Mouse (Mus musculus): ENCODE results near the gene Xk. TPM values are rescaled to one million over a fixed set of nuclear protein-coding genes. Genes with fewer than 3 reads are reported as not detected.
A peak's percentile ranks its signal among the peaks of the same experiment; 100 is the strongest.
"Not testable (repeated sequence)": the region's sequence is repeated elsewhere in the genome, so short reads cannot be mapped to it uniquely, and the experiment has no call there.

Xk gene
- 1 to 10 TPM; 1.5 TPM for total RNA-seq (2021)
- long read RNA-seq, experiment 1, result 0 reads
- long read RNA-seq, experiment 2, result 0 reads

- peak; percentile 49 to 72 for DNase-seq
Observed at GRCm38 (mm10) chrX:9272460-9273361, at the start of gene Xk. TSS of gene Xk (plus strand) at chrX:9272756.

GRCm38 (mm10) chrX:9227105-9227504 lies 45.5 kb upstream of the Xk start:
- no peak for DNase-seq

GRCm38 (mm10) chrX:9240737-9241591 lies 31.6 kb upstream of the Xk start:
- peak in 1 of 2 experiments; percentile 2 for DNase-seq

- DNase-seq, result peak; percentile 2 to 15
Observed at GRCm38 (mm10) chrX:9243381-9243864, 29.1 kb upstream of the Xk start.

GRCm38 (mm10) chrX:9244603-9245336 lies 27.8 kb upstream of the Xk start:
- no peak for DNase-seq

GRCm38 (mm10) chrX:9248911-9249310 lies 23.6 kb upstream of the Xk start:
- no peak for DNase-seq

GRCm38 (mm10) chrX:9253990-9254389 lies 18.6 kb upstream of the Xk start:
- no peak for DNase-seq

GRCm38 (mm10) chrX:9254901-9255300 lies 17.7 kb upstream of the Xk start:
- DNase-seq, result no peak

GRCm38 (mm10) chrX:9256766-9257165 lies 15.8 kb upstream of the Xk start, which contains the start of gene Gm14862:
TSS of gene Gm14862 (minus strand) at chrX:9256899.
- DNase-seq, result no peak

GRCm38 (mm10) chrX:9257831-9258230 lies 14.7 kb upstream of the Xk start:
- DNase-seq, result no peak

GRCm38 (mm10) chrX:9259267-9259666 lies 13.3 kb upstream of the Xk start:
- DNase-seq, result no peak

- DNase-seq, result no peak
Observed at GRCm38 (mm10) chrX:9271112-9271511, 1.4 kb upstream of the Xk start.

- DNase-seq, result no peak
Observed at GRCm38 (mm10) chrX:9271947-9272459, 553 bp upstream of the Xk start.

- DNase-seq, result no peak
Observed at GRCm38 (mm10) chrX:9273377-9274002, 934 bp downstream of the Xk start.

- no peak for DNase-seq
Observed at GRCm38 (mm10) chrX:9274321-9274720, 1.8 kb downstream of the Xk start.

GRCm38 (mm10) chrX:9283464-9283863 lies 10.9 kb downstream of the Xk start, which contains the start of gene H2al1m:
TSS of gene H2al1m (plus strand) at chrX:9283764.
- DNase-seq, result not testable (repeated sequence)

GRCm38 (mm10) chrX:9293140-9293829 lies 20.7 kb downstream of the Xk start:
- not testable (repeated sequence) for DNase-seq

GRCm38 (mm10) chrX:9298413-9298864 lies 25.9 kb downstream of the Xk start:
- no peak for DNase-seq

GRCm38 (mm10) chrX:9302791-9303190 lies 30.2 kb downstream of the Xk start:
- DNase-seq, result no peak

GRCm38 (mm10) chrX:9303455-9303854 lies 30.9 kb downstream of the Xk start:
- no peak for DNase-seq

Measured in adrenal gland, postnatal 36 days (tissue).